Mouse (Mus musculus) megakaryocyte, adult 5-6 weeks (primary cell): ENCODE results near the gene Plekhg2. TPM values are rescaled to one million over a fixed set of nuclear protein-coding genes. Genes with fewer than 3 reads are reported as not detected.
A peak's percentile ranks its signal among the peaks of the same experiment; 100 is the strongest.
"Not testable (repeated sequence)": the region's sequence is repeated elsewhere in the genome, so short reads cannot be mapped to it uniquely, and the experiment has no call there.

Experiments used
- ATAC-seq: 2 replicates; pipeline ENCODE4 v1.8.0; 2016; ENCODE audit warnings: mild to moderate bottlenecking, inconsistent platforms; ENCODE audit not compliant: poor library complexity, severe bottlenecking
- total RNA-seq, 2 experiments: library from RNA; stranded (forward) in 1 of 2; stranded (reverse) in 1 of 2; fragments of 153-499, 151-499 nt in 1 of 2; fragments of 221-1000, 200-1000 nt in 1 of 2; gene quantifications; 2 replicates each; pipeline versions ENCODE4 v1.2.3 to v1.2.4; 2015 to 2017

Gene Plekhg2
- total RNA-seq (2015) (11.5 and 15.2 TPM in 2 replicates), total RNA-seq (2017) (6.1 and 6.3 TPM in 2 replicates)

GRCm38 (mm10) chr7:28372251-28373108 lies at the start of gene Plekhg2:
Plekhg2 (minus strand) TSS chr7:28372599.
- peak; percentile 60 for ATAC-seq

- ATAC-seq = no peak
Observed at GRCm38 (mm10) chr7:28419416-28419815, 47.0 kb upstream of the Plekhg2 start.

GRCm38 (mm10) chr7:28418096-28418670 lies 45.8 kb upstream of the Plekhg2 start:
- no peak for ATAC-seq

- no peak for ATAC-seq
Observed at GRCm38 (mm10) chr7:28417368-28417767, 45.0 kb upstream of the Plekhg2 start.

GRCm38 (mm10) chr7:28412826-28413225 lies 40.4 kb upstream of the Plekhg2 start:
- no peak for ATAC-seq

DNA sequence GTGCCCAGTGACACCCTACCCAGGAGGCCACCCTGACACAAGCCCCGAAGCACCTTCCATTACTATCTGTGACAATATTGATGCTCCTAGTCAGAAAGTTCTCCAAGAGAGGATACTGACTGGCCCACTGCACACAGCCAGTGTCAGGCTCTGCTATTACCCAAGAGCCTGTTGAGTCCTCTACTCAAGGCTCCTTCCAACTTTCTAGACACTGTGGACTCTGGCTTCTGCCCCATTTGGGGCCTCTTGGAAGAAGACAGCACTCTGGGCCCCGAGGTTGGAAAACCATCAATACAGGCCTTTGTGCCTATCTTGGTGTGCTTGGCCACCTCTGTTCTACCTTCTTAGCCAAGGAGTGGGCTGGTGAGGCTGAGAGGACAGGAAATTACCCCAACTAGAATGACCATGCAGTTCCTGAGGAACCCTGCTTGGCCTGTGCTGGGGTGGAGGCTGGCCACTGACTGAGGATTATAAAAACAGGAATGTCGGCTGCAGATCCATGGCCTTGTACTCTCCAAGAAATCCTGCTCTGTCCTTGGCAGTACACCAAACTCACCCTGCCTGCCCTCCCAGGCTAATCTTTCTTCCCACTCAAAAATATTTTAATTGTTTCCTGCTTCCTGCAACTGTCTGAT lies 38.6 kb upstream of the Plekhg2 start:
- peak; percentile 76 for ATAC-seq

GRCm38 (mm10) chr7:28401942-28402341 lies 29.5 kb upstream of the Plekhg2 start:
- no peak for ATAC-seq

DNA sequence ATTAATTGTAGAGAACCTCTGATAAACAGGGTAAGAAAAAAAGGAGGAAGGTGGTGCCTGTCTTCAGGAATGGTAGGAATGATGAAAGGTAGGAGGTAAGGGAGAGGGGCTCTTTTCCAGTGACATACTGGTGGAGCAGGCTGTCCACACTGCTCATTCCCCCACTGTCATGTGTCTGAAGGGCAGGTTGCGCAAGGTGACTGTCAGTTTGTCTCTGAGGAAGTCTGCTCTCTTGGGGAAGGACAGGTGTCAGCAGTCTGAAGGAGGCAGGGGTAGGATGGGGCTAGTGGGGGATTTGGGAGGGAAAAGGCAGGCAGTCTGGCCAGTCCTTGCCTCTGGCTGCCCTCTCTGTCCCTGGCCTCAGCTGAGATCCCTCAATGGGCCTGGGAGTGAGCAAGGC lies 28.6 kb upstream of the Plekhg2 start:
- ATAC-seq = peak; percentile 82

DNA sequence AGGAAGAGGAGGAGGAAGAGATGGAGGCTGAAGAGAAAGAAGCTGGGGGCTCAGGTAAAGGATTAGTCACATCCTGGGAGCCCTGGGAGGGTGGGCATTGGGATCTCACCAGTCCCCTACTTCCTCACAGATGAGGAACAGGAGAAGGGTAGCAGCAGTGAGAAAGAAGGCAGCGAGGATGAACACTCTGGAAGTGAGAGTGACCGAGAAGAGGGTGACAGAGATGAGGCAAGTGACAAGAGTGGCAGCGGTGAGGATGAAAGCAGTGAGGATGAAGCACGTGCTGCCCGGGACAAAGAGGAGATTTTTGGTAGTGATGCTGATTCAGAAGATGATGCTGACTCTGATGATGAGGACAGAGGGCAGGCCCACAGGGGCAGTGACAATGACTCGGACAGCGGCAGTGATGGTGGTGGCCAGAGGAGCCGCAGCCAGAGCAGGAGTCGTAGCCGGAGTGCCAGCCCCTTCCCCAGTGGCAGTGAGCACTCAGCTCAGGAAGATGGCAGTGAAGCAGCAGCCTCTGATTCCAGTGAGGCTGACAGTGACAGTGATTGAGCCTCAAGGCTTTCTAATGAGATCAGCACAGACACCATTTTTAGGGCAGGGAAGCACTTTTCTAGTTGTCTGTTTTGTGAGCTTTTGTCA lies 26.4 kb upstream of the Plekhg2 start:
- ATAC-seq = no peak

- ATAC-seq = no peak
Observed at GRCm38 (mm10) chr7:28398000-28398399, 25.6 kb upstream of the Plekhg2 start.

- no peak for ATAC-seq
Observed at GRCm38 (mm10) chr7:28395425-28395824, 23.0 kb upstream of the Plekhg2 start.

DNA sequence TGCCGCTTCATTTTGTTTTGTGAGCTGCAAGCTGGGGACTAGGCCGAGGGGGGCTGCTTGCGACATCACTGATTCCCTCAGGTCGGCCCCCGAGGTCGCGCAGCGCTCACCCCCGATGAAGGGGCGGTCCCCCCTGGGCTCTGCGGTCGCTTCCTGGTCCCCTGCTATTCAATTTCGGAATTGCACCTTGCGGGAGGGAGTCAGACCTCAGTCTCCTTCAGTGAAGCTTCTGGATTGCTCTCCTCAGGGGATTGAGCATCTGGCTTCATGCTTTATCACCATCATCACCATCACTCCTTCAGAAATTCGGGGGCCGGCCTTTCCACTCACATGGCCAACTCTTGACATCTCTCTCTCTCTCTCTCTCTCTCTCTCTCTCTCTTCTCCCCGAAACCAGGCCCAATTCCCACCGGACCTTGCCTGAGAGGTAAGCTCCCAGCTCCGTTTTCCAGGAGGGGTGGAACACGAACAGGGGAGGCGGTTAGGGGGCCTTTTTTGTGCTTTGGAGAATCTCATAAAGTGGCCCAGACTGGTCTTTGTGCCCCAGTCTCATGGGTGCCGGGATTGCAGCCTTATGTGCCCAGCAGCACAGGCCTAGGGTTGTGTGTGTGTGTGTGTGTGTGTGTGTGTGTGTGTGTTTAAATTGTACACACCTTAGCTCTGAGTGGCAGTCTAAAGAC lies 21.0 kb upstream of the Plekhg2 start:
- ATAC-seq = no peak

- peak; percentile 98 for ATAC-seq
Observed at GRCm38 (mm10) chr7:28392429-28393271, 20.3 kb upstream of the Plekhg2 start, which contains the start of the genes Med29 and Paf1. Med29 (minus strand) TSS chr7:28392708. Paf1 (plus strand) TSS chr7:28392951.

DNA sequence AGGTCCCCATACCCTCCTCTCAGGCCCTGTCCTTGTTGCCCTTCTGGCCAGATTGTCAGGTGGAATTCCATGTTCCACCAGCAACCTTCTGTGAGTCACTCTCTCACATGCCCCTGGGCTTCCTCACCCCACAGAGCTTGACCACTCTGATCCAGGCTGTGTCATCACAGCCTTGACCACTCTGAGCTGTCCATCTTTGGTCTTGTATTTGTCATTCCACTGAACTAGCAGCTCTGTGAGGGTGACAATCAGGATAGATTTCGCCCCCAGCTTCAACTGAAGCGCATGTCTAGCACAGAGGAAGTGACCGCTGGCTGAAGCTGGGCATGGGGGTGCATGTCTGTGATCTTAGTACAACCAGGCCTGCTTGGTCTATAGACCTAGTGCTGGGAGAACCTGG lies 17.9 kb upstream of the Plekhg2 start:
- ATAC-seq = no peak

GRCm38 (mm10) chr7:28387384-28387783 lies 15.0 kb upstream of the Plekhg2 start:
- not testable (repeated sequence) for ATAC-seq

DNA sequence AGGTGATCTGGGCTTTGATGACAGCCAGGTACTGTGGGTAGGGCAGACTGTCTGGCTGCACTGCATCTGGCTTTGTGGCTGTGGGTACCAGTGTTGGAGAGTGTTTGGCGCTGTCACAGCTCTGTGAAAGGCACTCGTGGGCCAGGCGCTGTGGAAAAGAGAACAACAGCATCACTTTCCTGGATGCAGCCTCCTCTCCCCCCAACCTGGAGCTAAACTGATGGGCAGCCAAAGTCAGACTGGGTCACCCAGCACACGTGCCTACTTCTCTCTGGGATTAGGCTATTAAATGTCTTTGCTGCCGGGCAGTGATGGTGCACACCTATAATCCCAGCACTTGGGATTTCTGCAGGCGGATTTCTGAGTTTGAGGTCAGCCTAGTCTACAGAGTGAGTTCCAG lies 14.5 kb upstream of the Plekhg2 start:
- not testable (repeated sequence) for ATAC-seq

DNA sequence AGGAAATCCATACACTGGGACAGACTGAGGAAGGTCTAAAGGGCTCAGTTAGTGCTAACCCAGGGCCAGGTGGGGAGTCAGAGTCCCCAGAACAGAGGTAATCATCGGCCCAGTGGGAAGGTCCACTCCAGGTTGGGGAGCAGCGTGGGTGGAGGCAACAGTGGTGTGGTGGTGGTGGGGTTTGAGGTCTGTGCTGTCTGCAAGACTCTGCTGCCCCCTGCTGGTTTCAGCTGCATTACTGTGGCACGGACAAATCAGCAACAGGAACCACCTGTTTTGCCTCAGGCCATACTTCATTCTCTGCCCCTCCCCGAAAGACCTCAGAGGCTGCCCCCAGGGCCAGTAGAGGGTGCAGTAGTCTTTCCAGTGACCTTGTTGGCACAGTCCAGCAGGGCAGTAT lies 14.1 kb upstream of the Plekhg2 start:
- peak; percentile 53 for ATAC-seq

DNA sequence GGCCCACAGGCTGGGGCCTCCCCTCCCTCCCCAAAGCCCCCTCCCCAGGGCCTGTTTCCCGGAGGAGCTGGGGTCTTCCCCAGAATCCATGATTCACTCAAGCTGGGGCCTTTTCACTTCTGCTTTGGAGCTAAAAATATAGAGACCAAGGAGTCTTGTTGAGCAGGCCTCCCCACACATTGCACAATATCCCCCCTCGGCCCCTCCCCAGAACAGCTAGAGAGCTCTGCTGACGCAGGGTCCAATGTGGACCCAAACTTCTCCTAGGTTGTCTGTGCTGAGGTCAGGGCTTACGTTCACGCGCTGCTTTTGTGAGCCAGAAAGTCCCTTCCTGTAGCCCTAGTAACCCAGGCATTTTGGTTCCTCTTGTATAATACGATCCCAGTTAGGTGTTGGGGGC lies 13.6 kb upstream of the Plekhg2 start:
- ATAC-seq = peak; percentile 39

- no peak for ATAC-seq
Observed at GRCm38 (mm10) chr7:28385196-28385595, 12.8 kb upstream of the Plekhg2 start.

DNA sequence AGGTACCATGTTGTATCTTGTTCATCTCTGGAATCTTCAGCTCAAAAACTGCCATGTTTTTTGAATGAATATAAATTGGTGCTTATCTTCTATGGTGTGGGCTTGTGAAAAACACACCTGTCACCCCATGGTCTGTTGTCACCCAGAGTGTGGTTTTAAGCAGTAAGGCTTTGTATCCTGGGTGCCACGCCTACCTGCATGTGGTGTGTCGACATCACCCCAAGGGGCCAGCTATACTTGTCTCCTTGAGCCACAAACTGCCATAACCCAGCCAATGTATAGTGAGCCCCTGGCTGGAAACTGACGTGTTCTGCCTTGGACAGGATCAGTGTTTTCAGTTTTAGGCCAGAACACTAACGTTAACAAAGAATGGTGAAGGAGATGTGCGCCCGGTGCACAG lies 11.8 kb upstream of the Plekhg2 start:
- ATAC-seq = no peak
